Mouse (Mus musculus) granulocyte monocyte progenitor cell, adult 5-6 weeks (primary cell): ENCODE data around the gene Ctnnd2. TPM values are rescaled to one million over a fixed set of nuclear protein-coding genes. Genes with fewer than 3 reads are reported as not detected.
A peak's percentile ranks its signal among the peaks of the same experiment; 100 is the strongest.

ENCODE experiments used
- ATAC-seq: replicated peaks from 2 replicates; pipeline ENCODE4 v1.8.0; 2016; ENCODE audit warnings: mild to moderate bottlenecking, moderate TSS enrichment, inconsistent platforms; ENCODE audit not compliant: poor library complexity, severe bottlenecking
- total RNA-seq, 2 experiments: library from RNA; stranded (forward) in 1 of 2; stranded (reverse) in 1 of 2; fragments of 200-712, 200-1000 nt in 1 of 2; fragments of >200 nt in 1 of 2; fragmentation: Nextera tagmentation in 1 of 2; gene quantifications; 2 replicates each; pipeline ENCODE4 v1.2.3; 2014 to 2017

Ctnnd2 gene
- total RNA-seq, 2 experiments from 2014 or later = not detected

DNA sequence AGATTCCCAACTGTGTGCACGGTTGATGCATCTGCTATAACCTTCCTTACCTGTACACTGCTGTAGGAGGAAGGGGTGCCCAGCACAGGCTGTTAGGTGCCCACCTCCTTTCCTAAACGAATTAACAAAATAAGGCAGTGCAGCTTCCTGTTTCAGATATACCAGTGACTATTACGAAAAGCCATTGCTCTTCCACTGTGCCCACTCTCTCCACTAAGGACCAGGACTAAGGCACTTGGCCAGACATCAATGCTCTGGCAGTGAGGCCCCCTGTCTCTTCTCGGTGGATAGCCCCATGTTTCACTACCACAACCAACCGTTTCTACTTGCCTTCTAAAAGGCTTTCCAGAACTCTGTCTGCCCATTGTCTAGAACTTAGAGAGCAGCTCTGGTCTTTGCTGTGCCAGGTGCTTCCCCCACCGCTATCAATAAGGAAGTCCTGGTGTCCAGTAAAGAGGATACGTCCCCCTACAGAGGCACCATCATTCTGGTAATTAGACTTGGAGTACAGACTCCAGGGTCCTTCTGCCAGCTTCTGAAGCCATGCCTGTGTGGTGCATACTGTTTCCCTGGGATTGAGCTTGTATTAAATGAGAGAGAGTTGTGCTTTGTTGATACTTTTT lies 459.8 kb downstream of the Ctnnd2 start:
- ATAC-seq = peak; percentile 82

DNA sequence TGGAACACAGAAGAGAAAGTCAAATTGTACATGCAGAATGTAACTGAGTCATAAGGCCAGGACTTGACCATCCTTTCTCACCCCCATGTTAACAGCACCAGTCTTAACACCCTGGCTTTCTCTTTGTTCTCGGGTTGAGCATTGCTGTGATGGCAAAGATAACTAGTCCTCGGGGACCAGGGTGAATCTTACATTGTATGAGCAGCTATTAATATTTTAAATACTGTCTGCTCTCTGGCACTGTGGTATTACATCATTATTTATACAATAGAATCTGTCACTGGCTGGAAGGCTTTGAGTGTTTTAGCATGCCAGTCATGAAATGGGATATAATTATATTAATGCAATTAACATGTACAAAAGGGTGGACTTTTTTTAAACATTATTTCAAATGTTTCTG lies 461.5 kb downstream of the Ctnnd2 start:
- no peak for ATAC-seq

DNA sequence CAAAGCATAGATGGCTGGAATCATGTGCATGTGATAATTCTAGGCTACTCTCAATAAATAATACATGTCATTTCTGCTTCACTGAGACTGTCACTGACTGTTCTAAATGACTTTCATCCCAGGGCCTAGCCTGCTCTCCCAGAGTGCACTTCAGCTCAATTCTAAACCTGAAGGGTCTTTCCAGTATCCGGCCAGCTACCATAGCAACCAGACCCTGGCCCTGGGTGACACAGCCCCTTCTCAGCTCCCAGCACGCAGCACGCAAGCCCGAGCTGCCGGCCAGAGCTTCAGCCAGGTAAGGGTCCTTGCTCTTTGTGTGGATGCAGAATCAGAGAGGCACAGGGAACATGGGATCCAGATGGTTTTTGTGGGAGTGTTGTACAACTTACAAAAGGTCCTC lies 462.1 kb downstream of the Ctnnd2 start:
- no peak for ATAC-seq

DNA sequence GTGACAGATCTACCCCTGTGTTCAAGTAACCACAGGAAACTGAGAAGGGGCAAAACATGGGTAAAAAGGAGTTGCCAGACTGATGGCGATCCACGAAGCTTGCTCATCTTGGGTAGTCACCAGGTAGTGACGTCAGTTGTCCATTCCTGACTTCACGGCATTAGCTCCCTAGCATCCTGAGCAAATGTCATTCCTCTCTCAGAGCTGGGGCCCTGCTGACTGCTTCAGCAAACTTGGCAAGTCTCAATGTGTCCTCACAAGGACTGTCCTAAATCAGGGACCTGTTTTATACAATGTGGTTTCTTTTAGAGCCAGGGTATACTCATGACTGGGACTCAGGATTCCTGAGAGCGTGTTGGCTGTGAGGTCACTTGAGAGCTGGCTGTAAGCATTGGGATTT lies 468.3 kb downstream of the Ctnnd2 start:
- no peak for ATAC-seq

DNA sequence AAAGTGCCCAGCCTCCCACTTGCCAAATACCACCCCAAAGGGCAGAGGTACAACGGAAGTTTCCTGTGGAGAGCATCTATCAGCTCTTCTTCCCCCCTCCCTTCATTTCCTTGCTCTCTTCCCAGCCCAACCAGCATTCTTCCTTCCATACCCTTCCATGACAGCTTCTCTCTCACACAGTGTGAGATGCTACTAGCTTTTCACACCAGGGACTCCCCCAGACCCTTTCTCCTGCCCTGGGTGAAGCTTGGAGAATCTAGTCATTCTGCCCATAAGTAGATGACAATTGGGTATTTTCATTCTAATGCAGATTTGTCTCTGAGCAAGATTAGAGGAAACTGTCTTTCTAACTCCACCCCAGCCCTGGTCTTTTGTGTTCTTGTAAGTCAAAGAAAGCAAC lies 473.3 kb downstream of the Ctnnd2 start:
- ATAC-seq = no peak

DNA sequence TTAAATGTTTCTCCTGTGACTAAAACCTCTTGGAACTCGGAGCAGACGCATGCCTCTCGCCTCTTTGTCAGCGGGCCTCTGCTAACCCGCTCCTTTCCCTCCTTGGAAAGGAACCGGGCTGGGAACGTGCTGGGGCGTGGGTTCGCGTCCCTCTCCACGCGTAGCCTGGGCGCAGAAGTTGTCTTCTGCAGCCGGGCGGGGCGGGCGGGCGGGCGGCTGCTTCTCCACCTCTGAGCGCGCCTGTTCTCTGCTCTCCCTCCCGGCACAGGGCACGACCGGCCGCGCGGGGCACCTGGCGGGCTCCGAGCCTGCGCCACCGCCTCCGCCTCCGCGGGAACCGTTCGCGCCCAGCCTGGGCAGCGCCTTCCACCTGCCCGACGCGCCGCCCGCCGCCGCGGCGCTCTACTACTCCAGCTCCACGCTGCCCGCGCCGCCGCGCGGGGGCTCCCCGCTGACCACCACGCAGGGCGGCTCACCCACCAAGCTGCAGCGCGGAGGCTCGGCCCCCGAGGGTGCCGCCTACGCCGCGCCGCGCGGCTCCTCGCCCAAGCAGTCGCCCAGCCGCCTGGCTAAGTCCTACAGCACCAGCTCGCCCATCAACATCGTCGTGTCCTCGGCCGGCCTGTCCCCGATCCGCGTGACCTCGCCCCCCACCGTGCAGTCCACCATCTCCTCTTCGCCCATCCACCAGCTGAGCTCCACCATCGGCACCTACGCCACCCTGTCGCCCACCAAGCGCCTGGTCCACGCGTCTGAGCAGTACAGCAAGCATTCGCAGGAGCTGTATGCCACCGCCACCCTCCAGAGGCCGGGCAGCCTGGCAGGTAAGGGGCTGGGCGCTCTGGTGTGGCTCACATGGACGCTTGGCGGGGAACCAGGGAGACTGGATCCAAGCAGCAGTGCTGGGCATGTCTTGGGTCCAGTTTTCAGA lies 474.4 kb downstream of the Ctnnd2 start:
- ATAC-seq = peak; percentile 38

DNA sequence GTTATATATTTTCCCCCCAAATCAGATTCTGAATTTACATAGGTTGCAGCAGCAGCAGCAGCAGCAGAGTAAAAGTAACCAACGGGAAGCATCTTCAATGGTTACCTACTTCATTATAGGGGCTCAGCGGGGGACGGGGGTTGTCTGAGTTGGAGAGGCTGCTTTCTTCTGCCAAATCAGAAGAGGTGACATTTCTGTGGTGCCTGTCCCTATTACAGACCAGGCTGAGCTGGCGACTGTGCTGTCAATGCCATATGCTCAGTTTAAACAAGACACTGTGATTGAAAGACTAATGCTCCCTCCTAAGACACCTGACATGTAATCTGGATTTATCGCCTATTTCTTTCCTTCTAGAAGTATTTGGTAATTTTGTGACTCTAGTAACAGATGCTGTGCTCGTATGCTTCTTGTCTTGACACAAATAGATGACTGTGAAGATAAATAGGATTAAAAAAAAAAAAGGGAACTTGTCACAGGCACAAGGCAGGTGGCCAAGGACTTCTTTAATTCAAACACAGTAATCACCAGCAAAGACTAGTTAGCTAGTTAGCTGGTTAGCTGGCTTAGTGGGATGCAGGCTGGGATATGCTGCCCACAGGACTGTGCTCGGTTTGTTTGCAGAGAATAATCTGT lies 475.4 kb downstream of the Ctnnd2 start:
- ATAC-seq = peak; percentile 15; the same call in 1 of the 2 replicates

DNA sequence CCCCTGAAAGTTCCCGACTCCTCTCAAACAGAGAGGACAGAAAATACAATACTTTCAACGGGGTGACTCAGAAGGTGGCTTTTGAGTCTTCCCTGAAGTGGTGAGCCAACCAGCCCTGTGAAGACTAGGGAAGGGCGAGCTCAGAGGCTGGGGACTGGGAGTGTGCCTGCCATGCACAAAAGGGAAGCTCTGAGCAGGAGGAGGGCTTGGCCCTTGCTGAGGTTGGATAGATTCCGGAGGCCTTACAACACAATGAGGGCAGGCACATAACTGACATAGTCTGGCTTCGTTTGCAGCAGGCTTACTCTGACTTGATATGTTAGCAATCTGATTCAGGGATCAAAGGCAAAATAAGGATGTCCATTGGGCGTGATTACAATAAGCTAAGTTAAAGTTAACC lies 477.6 kb downstream of the Ctnnd2 start:
- peak; percentile 67 for ATAC-seq

DNA sequence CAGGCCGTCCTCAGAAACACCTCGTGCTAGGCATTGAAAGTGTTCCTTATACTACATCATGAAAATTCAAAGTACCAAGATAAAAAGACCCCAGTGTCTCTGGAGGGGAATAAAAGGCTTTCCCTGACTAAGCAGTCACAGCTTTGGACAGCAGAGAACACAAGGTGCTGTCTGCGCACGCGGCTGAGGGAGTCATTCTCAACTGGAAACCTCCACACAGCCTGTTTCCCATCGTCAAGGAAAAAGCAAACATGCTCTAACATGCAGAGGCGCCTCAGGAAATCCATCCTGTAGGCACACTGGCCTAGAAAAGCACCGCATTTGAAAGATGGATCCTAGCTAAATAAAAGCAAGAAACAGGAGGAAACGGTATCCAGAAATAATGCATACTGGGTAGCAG lies 483.0 kb downstream of the Ctnnd2 start:
- ATAC-seq = no peak

DNA sequence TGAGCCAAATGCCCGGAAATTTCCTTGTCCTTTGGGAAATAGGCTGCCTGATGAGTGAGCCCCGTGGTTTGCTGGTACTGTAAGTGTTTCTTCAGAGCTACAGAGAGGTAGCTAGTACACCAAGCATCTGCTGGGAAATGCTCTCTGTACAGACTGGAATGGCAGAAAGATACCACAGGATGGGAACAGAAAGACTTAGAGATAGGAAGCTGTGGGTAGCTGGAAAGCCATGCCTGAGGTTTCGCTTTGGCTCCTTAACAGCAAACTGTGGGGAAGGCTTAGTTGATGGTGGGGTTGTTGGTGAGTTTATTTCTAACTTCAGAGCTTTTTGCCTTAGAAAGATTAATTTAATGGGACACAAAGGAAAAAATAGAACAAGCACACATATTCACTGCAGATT lies 485.2 kb downstream of the Ctnnd2 start:
- peak; percentile 61 for ATAC-seq

DNA sequence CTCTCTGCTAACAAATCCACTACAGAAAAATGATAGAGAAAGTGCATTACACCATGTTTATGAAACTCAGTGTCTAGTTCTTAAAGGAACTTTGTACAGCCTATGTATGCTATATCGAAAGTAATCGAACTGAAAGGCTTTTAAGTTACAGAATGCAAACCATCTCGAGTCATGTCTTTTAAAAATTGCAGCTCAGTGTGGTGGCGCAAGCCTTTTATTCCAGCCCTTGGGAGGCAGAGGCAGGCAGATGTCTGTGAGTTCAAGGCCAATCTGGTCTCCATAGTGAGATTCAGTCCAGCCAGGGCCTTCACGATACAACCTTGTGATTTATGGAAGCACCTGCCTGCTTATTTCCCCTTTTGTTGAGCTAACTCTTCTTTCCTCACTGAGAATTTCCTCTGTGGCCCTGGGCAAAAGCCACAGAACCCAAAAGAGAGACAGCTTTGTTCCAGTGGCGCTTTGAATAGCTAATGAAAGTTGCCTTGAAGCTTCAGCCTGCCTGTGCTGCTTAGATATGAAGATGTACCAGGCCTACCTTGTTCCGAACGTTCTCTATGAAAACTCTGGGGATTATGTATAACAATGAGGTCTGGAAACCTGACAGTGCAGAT lies 488.3 kb downstream of the Ctnnd2 start:
- peak; percentile 59 for ATAC-seq

DNA sequence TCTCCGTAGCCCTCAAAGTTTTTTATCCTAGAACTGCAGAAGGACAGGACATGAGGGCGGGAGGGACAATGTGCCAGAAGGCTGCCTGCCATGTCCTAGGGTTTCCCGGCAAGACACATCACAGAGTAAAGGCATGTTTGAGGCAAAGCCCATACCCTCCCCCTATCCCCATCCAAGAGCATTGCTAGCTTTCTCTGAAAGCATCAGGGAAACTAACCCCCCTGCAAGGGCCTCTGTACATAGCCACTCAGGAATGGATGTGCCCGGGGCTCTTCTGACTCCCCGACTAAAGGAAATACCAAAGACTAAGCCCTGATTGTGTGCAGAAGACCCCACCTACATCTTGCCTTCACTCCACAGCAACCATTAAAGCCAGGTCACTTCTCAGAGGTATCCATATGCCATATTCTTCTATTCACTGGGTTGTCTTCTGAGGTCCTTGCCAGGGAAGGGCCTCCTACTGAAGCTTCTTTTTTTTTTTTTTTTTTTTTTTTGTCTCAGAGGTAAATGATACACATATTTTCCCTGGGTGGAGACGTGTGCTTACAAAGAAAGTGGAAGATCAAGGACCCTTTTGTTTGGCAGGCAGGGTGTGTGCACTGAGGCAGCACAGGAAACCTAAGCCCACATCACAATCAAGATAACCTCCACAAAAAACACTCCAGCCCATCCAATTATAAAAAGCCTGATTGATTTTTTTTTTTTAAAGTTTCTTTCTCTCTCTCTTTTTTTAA lies 489.5 kb downstream of the Ctnnd2 start:
- ATAC-seq = no peak

DNA sequence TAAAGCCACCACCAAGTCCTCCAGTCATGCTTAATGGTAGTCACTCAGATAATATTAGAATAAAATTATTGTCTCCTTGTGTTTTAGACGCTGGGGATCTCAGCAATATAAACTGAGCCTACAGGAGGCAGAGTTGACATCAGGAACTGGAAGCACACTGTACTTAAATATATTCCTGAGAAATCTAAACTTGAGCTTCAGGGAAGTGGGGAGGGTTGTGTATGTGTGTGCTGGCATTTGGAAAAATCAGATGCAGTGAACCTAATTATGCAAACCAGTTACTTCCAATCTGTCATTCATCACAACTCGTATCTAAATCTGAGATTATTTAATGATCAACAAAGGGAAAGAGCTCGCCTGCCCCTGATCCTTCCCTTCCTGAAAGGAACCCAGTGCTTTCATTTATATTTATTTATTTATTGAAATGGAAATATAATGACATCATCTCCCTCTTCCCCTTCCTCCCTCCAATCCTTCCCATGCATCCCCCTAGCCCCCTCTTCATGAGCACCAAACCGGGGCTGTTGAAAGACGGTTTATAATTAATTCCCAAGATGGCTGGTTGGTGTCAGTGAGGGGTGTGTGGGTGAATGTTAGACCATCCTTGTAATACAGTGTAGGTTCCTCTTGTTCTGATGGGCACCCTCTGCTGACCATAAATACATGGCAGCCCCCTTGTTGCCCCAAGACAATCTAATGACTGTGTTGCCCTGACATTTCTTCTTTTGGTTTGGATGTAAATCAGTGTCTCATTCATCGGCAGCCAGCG lies 495.6 kb downstream of the Ctnnd2 start:
- ATAC-seq = no peak

DNA sequence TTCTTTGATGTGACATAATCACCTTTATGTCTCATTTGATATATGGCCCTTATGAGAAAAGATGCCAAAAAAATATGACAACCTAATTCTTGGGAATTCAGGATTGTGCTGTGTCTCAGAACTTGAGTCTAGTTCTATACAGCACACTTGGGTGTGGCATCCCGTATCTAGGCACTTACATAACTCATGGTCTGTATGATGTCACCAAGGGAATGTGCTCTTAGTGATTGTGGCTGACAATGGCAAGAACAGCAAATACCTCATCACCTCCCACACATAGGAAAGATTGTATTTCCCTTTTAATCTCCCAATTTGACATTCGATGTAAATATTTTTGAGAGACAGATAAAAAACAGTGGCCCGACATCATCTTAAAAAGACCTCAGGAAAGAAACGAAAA lies 509.5 kb downstream of the Ctnnd2 start:
- no peak for ATAC-seq

DNA sequence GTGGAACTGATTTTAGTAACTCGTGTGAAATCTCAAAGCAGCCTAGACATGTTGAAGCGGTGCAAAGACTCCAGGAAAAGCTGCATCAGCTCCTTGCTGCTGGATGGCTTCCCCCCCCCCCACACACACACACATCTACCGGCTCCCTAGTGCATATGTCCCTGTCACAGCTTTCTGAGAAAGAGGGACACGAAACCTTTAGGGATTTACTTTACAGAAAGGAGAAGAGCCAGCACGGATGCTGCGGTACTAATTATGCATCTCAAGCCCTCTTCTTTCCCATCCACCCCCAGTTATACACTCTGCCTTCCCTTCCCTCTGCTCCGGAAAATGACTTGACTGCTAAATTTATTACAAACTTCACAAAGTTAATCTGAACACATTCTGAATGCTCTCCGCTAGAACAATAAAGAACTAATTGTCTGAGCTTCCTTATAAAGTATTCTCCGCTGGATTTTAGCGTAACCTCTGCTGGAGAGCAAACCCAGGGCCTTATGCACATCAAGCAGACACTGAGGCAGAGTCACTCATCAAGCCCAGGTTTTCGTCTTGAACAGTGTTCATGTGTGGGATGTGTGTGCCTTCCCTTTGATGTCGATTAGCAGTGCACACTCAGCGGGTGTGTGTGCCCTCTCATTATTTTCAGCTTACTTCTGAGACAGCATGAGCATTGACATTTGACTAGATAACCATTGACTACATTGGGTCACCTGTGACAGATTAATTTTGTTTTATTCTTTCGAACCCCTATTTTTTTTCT lies 510.1 kb downstream of the Ctnnd2 start:
- no peak for ATAC-seq

DNA sequence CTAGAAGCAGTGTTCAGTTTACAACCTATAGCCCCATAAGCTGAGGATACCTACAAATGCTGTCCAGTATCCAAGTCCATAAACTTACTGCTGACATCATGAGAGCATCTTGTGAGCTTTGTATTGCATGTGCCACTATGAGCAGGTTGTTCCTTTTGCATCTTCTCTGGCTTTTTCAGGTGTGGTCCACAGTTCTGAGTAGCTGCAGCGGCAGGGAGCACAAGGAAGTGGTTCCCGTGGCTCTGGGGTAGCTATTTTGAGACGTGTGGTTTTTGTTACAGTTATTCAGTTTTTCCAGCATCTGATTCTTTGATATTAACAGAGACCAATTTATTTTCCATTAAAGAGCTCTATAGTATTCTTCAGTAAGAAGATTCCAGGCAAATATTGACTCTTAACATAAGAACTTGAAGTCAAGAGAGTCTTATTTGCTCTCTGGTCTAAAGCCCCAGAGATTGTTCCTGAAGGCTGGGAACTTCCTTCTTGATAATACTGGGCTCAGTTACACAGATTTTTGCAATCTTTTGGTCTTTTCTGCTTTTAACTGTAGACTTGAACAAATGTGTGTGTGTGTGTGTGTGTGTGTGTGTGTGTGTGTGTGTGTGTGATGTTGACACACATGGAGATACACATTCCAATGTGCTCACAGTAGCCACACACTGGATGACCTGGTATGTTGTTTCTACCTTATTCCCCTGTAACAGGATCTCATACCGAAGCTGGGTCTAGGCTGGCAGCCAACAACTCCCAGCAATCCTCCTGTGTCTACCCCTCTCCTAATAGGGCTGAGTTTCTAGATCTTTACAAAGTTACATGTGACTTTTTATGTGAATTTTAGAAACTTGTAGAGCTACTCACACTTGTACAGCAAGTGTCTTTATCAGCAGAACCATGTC lies 514.1 kb downstream of the Ctnnd2 start:
- no peak for ATAC-seq

DNA sequence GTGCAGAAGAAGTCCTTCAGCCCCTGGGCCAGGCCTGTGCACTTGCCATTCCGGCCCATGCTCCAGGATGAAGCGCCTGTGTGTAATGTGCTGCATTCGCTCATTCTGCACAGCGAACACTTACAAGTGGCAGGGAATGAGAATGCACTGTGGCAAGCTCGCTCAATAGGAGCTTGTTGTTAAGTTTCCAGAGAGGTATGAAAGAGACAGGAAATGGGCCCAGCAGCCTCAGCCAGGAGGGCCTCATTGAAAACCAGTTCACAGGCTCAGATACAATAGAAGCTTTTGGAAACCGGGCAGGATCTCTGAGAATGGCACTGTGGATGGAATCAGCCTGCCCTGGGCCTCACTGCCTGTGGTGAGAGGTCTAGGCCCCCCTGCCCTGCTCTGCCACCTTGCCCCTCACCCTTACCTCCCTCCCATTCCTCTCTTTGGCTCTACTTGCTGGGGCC lies 521.4 kb downstream of the Ctnnd2 start:
- ATAC-seq = no peak

DNA sequence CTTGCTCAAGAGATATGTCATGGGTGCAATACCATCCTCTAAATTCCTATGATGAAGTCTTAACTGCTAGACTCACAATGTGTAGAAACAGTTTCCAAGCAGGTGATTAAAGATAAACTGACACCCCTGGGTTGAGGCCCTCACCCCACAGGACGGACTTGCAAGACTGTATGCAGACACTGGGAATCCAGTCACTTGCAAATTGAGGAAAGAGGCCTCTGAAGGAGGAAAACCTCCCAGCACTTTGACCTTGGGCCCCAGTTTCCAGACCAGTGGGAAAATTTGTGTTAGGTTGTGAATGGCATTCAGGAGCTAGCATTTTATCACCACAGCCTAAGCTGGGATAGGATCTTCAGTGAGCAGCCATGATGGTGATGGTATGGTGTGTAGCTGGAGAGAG lies 521.9 kb downstream of the Ctnnd2 start:
- no peak for ATAC-seq
